Mouse (Mus musculus): ENCODE measurements at regions not wholly inside any gene's neighbourhood (a gene's known extent, or its start where the extent isn't known, plus 50 kb on each side); places are given as distances from the start of the nearest gene placed in this dataset.

DNA sequence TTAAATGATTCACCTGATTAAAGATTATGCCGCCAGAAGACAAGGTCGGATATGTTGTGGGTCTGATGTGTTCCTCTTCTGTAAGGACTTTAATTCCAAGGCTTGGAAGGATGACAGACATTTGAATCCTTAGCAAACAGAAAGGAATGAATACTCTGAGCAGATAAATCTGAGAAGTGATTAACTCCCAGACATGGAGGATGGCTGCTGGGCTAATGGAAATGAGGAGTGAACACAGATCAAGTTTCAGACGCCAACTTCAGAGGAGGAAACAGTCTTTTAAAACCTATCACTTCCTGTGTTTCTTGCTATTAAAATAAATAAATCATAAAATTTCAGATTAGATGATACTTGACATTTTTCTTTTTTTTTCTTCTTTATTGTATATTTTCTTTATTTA lies 72.0 kb upstream of the Bmper start:
- TF ChIP-seq CTCF (IDR thresholded peaks at IDR 0.05; ENCODE audit: borderline replicate concordance, insufficient read depth, low read length), result no peak
- no peak for TF ChIP-seq POLR2A (IDR thresholded peaks at IDR 0.05; ENCODE audit: low read depth, low read length)
